Mouse (Mus musculus) frontal cortex, adult 2 months (tissue): Measurements from ENCODE around the gene Map1b. TPM values are rescaled to one million over a fixed set of nuclear protein-coding genes. Genes with fewer than 3 reads are reported as not detected.

ENCODE experiments used
- DNase-seq, 2 experiments: peaks; one replicate each; pipeline ENCODE4 v3.0.0; 2022; ENCODE audit warnings: low spot score in 1 of 2; ENCODE audit errors: extremely low spot score in 1 of 2
- polyA plus RNA-seq: library from polyadenylated mRNA; depleted of rRNA; stranded (reverse); fragments of >200 nt; gene quantifications from 2 replicates; pipeline ENCODE4 v1.2.3, GENCODE M21; 2012; rRNA removed

Map1b gene
- polyA plus RNA-seq, 1 experiment, result 146 TPM

GRCm38 (mm10) chr13:99375550-99375949 is 140.8 kb downstream of the Map1b start:
- peak; percentile 46 to 95 for DNase-seq

GRCm38 (mm10) chr13:99374191-99374590 is 142.1 kb downstream of the Map1b start:
- no peak for DNase-seq

GRCm38 (mm10) chr13:99373684-99374083 is 142.7 kb downstream of the Map1b start:
- no peak for DNase-seq

Other genes starting within 250 kb of the Map1b start
- gene Ptcd2, start 171.8 kb downstream of the Map1b start, polyA plus RNA-seq, result 33.3 and 35.3 TPM in 2 replicates
- 29.7 and 33.5 TPM in 2 replicates for gene Mrps27, start 171.8 kb downstream of the Map1b start, polyA plus RNA-seq